Mouse (Mus musculus): ENCODE results near the gene Eme2. TPM values are rescaled to one million over a fixed set of nuclear protein-coding genes. Genes with fewer than 3 reads are reported as not detected.
A peak's percentile ranks its signal among the peaks of the same experiment; 100 is the strongest.

Gene Eme2
- polyA plus RNA-seq, 1 experiment from 2014 or later, result 31.5 TPM

DNA sequence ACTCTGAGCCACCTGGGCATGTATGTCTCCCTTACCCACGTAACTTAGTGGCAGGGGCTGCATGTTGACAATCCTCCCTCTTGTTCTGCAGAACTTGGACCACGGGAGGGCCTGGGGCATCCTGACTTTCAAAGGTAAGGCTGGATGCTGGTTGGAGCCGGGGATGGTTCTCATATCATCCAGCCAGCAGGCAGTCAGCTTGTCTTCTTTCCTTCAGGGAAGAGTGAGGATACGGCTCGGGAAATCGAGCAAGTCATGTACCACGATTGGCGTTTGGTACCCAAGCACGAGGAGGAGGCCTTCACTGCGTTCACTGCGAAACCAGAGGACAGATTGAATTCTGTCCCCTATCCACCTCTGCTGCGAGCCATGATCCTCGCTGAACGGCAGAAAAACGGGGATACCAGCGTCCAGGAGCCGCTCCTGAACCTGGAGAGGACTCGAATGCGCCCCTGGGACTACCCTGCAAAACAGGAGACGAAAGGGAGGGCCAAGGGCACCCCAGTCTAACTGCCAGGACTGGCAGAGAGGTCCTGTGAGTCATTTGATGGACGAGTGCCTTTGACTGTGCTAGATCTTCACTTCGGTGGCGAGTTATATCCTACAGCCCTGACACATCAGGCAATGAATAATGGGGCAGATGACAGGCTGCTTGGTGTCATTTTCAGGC, 819 bp upstream of the Eme2 start:
- peak overlapping the region; percentile 92 for H3K9ac ChIP-seq
- H3K4me1 ChIP-seq, result peaks cover 41% of the 10 kb centered on the region
- ATAC-seq (replicated peaks; ENCODE audit: low FRiP score), result peak; percentile 15
- peak overlapping the region; percentile 91 for H3K27ac ChIP-seq
- peak overlapping the region; percentile 97 for H3K4me2 ChIP-seq
- H3K27me3 ChIP-seq, result no peaks in the 10 kb centered on the region
- H3K4me3 ChIP-seq (replicated peaks), result peak overlapping the region; percentile 77
- WGBS, result 9% methylated on average over 23 of the region's 23 CpGs
- H3K36me3 ChIP-seq, result peaks cover 67% of the 10 kb centered on the region
- H3K9me3 ChIP-seq (replicated peaks), result no peaks in the 10 kb centered on the region

DNA sequence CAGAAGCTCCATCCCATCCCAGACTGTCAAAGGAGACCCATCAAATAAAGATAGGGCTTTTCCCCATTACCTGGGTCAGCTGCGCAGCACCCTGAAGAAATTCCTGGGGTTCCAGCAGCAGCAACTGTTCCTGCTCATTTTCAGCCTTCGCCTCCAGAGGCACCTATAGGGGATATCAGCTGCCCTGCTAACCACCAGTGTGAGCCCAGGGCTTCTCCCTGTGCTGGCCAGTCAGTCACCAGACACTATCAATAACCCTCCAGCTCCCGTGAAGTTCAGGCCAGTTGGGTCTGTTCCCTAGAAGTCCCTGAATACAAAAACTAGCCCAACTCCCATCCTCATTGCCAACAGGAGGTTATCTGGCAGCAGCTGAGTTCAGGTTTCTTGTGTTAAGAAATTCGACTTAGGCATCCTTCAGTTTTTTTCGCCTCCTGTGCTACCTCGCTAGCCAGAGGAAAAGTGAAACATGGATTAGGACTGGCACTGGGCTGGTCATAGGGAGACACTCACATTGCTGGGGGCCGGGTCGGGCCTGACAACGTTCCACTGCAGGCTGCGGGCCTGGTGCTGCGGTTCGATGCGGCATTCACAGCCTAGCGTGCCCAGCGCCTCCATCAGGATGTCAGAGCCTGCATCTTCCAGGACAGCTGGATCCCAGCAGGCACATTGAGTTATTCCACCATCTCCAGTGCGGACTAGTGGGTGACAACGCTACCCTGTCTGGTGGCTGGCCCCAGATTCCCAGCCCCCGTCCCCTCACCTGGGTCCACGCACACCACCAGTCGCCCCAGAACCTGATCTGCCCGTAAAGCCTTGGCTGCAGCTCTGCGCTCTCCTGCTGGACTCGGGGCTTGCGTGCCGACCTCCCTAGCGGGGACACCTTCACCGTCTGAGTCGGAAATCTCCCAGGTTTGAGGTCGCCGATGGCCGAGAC, 559 bp downstream of the Eme2 start:
- Histone ChIP-seq H3K27me3 (no peaks in the 10 kb centered on the region), H3K9ac (peak overlapping the region; percentile 92), H3K27ac (peak overlapping the region; percentile 91), H3K4me1 (peaks cover 41% of the 10 kb centered on the region), H3K36me3 (peaks cover 67% of the 10 kb centered on the region), H3K4me2 (peak overlapping the region; percentile 97), H3K9me3 (replicated peaks) (no peaks in the 10 kb centered on the region), H3K4me3 (replicated peaks) (peak overlapping the region; percentile 77)
- WGBS, result 10% methylated on average over 31 of the region's 31 CpGs
- peak; percentile 3; the same call in 1 of the 2 replicates for ATAC-seq (replicated peaks; ENCODE audit: low FRiP score)

DNA sequence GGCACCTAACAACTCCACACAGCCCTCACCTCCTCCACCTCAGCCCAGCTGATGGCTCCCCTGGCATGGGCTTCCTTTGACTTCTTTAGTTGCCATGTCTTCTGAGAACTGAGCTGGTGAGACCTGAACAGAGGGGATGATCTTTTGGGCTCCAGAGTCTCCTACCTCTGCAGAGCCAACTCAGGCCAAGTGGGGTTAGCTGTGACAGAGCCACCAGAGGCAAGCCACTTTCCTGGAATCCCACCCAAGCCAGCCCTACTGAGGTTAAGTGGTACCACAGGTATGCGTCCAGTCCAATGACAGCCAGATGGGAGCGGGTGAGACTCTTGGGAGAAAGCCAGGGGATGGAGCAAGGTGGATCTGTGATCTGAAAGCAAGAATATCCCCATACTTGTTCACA, 1.6 kb downstream of the Eme2 start:
- Histone ChIP-seq H3K4me2 (peak overlapping the region; percentile 97; the same call in 1 of the 2 replicates), H3K4me3 (replicated peaks) (peak overlapping the region; percentile 77; the same call in 1 of the 2 replicates), H3K36me3 (peaks cover 62% of the 10 kb centered on the region), H3K9ac (no peak overlapping the region), H3K27ac (no peak overlapping the region), H3K27me3 (no peaks in the 10 kb centered on the region), H3K9me3 (replicated peaks) (no peaks in the 10 kb centered on the region), H3K4me1 (peaks cover 46% of the 10 kb centered on the region)
- 97% methylated on average over 2 of the region's 2 CpGs for WGBS
- ATAC-seq (replicated peaks; ENCODE audit: low FRiP score), result no peak

DNA sequence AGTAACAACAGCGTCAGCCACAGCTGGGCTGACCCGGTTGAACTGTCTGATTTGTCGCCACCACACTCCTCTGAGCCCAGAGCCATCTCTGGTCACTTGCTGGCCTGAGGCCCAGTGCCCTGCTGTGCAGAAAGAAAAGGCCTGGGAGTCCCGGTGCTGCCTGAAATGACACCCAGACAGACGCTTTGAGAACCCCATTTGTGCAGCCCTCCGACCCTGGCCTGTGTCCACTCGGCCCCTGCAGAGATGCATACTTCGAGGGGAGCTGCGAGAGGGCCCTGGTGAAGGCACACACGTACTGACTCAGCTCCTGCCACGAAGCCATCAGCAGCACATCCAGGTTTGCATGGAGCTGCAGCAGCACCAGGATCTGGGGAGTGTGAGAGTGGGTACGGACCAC, 2.1 kb downstream of the Eme2 start:
- H3K9me3 ChIP-seq (replicated peaks), result no peaks in the 10 kb centered on the region
- no peak overlapping the region for H3K9ac ChIP-seq
- no peaks in the 10 kb centered on the region for H3K27me3 ChIP-seq
- H3K4me2 ChIP-seq, result no peak overlapping the region
- no peak overlapping the region for H3K27ac ChIP-seq
- H3K36me3 ChIP-seq, result peaks cover 57% of the 10 kb centered on the region
- no peak for ATAC-seq (replicated peaks; ENCODE audit: low FRiP score)
- WGBS, result 93% methylated on average over 12 of the region's 12 CpGs
- H3K4me3 ChIP-seq (replicated peaks), result 0 out of 2 replicates have a peak overlapping the region, but pooled peaks have one; percentile 2
- H3K4me1 ChIP-seq, result peaks cover 46% of the 10 kb centered on the region

DNA sequence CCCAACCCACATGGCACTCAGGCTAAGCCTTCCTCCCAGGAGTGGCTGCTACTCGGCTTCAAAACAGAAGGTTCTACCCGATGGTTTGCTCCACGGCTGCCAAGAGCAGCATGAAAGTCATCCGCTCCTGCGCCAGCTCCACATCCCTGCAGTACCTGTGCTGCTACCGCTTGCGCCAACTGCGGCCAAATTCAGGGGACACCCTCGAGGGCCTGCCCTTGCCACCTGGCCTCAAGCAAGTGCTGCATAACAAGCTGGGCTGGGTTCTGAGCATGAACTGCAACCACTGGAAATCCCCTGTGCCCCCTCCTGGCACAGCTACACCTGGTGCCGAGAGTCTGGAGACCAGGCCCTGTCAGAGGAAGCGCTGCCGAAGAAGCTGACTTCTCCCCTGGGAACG, 3.6 kb downstream of the Eme2 start:
- no peak overlapping the region for H3K27ac ChIP-seq
- H3K4me2 ChIP-seq, result no peak overlapping the region
- H3K4me3 ChIP-seq (replicated peaks), result no peak overlapping the region
- H3K27me3 ChIP-seq, result no peaks in the 10 kb centered on the region
- peaks cover 52% of the 10 kb centered on the region for H3K36me3 ChIP-seq
- no peak for ATAC-seq (replicated peaks; ENCODE audit: low FRiP score)
- H3K9ac ChIP-seq, result no peak overlapping the region
- WGBS, result 86% methylated on average over 13 of the region's 13 CpGs
- no peaks in the 10 kb centered on the region for H3K9me3 ChIP-seq (replicated peaks)
- peaks cover 41% of the 10 kb centered on the region for H3K4me1 ChIP-seq

DNA sequence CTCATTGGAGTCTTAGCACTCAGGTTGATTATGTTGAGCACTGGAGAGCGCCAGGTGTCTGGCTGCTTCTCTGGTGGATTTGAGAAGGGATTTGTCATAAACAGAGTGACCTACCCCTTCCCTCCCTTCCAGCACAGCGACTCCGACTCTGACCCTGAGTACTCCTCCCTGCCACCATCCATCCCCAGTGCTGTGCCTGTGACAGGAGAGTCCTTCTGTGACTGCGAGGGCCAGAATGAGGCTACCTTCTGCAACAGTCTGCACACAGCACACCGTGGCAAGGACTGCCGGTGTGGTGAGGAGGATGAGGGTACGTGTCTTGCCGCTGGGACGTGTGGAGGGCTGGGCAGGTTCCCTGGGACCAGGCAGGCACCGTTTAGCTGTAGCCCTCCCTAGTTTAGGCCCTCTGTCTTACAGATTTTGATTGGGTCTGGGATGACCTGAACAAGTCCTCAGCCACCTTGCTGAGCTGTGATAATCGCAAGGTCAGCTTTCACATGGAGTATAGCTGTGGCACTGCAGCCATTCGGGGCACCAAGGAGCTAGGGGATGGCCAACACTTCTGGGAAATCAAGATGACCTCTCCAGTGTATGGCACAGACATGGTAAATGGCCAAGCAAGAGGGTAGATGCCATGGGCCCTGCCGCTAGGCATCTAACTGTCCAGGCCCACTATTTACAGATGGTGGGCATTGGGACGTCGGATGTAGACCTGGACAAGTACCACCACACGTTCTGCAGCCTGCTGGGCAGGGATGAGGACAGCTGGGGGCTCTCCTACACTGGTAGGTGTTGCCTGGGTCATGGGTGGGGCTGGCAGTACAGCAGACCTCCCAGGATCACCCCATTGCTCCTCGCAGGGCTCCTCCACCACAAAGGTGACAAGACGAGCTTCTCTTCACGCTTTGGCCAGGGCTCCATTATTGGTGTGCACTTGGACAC, 4.5 kb downstream of the Eme2 start:
- Histone ChIP-seq H3K9ac (no peak overlapping the region), H3K4me1 (peaks cover 37% of the 10 kb centered on the region), H3K9me3 (replicated peaks) (no peaks in the 10 kb centered on the region), H3K36me3 (peaks cover 52% of the 10 kb centered on the region), H3K4me3 (replicated peaks) (no peak overlapping the region), H3K27me3 (no peaks in the 10 kb centered on the region), H3K27ac (no peak overlapping the region), H3K4me2 (no peak overlapping the region)
- no peak for ATAC-seq (replicated peaks; ENCODE audit: low FRiP score)
- 87% methylated on average over 19 of the region's 19 CpGs for WGBS

DNA sequence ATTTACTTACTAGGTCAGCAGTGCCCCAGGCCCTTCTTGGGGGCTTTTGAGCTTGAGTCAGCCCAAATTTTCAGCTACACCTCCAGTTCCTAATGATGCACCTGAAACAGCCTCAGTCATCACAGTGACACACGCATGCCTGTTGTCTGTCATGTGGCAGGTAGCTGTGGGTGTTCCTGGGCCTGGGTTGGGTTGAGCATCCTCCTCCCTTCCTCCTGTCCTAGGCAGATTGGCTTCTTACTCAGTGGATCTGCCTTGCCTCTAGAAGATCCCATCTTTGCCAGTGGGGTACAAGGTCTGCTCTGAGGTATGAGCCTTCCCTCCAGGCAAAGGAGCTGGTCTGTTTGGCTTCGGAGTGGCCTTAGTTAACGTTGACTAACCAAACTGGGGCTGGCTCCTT, 6.0 kb downstream of the Eme2 start:
- 88% methylated on average over 3 of the region's 3 CpGs for WGBS
- Histone ChIP-seq H3K4me3 (replicated peaks) (no peak overlapping the region), H3K9ac (no peak overlapping the region), H3K27me3 (no peaks in the 10 kb centered on the region), H3K4me2 (no peak overlapping the region), H3K9me3 (replicated peaks) (no peaks in the 10 kb centered on the region), H3K4me1 (peaks cover 35% of the 10 kb centered on the region), H3K27ac (no peak overlapping the region), H3K36me3 (peaks cover 58% of the 10 kb centered on the region)
- no peak for ATAC-seq (replicated peaks; ENCODE audit: low FRiP score)

DNA sequence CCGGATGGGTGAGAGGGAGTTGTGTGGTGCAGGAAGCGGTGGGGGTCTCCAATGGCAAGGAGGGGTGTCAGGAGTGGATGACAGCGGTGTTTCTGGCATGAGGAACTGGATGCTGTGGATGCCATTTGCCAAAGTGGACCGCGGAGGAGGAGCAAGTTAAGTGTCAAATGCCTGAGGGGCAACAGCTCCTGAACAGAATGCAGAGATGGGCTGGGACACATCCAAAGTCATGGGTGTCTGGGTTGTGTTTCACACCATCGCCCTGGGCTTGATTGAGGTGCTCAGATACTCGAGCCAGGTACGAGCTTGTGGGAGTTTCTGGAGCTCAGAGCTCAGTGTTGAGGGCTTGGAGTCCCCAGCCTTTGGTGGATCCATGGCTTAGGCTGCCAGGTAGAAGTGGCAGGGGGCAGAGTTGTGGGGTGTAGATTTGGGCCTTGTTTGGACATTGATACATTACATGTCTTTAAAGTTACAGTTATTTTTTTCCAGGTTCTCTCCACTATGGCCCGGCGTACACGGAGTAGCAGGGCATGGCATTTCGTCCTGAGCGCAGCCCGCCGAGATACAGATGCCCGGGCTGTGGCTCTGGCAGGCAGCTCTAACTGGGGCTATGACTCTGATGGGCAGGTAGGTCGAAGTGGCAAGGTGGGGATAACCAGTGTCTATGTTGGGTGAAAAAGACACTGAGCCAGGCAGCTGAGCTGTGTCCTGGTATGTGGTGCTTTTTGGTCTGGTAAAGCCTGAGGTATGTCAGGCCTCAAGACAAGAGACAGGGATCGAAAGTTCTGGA, 7.4 kb downstream of the Eme2 start:
- Histone ChIP-seq H3K36me3 (peaks cover 58% of the 10 kb centered on the region), H3K4me1 (peaks cover 29% of the 10 kb centered on the region), H3K4me2 (peak overlapping the region; percentile 89), H3K9ac (peak overlapping the region; percentile 83), H3K4me3 (replicated peaks) (peak overlapping the region; percentile 95), H3K27ac (peak overlapping the region; percentile 81), H3K27me3 (no peaks in the 10 kb centered on the region), H3K9me3 (replicated peaks) (no peaks in the 10 kb centered on the region)
- ATAC-seq (replicated peaks; ENCODE audit: low FRiP score), result no peak
- WGBS, result 57% methylated on average over 18 of the region's 18 CpGs

DNA sequence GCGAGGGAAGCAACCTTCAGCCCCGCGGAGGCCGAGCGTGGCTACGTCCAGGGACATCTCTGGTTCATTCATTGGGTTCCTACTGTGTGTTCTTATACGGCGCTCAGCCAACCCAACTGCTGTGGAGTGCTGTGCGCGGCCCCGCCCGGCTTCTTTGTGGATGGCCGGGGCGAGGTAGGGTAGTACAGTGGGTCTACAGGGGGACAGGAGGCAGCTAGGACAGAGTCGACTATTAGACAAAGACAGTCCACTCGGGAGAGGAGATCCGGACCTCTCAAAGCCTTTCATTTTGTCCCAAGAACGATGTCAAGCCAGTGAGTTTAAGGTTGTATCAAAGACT, 8.0 kb downstream of the Eme2 start:
- no peaks in the 10 kb centered on the region for H3K9me3 ChIP-seq (replicated peaks)
- H3K4me2 ChIP-seq, result peak overlapping the region; percentile 89
- WGBS, result under 1% methylated on average over 18 of the region's 18 CpGs
- H3K4me3 ChIP-seq (replicated peaks), result peak overlapping the region; percentile 95
- ATAC-seq (replicated peaks; ENCODE audit: low FRiP score), result peak; percentile 41
- peak overlapping the region; percentile 81 for H3K27ac ChIP-seq
- no peaks in the 10 kb centered on the region for H3K27me3 ChIP-seq
- peaks cover 56% of the 10 kb centered on the region for H3K36me3 ChIP-seq
- peaks cover 30% of the 10 kb centered on the region for H3K4me1 ChIP-seq
- peak overlapping the region; percentile 83 for H3K9ac ChIP-seq

DNA sequence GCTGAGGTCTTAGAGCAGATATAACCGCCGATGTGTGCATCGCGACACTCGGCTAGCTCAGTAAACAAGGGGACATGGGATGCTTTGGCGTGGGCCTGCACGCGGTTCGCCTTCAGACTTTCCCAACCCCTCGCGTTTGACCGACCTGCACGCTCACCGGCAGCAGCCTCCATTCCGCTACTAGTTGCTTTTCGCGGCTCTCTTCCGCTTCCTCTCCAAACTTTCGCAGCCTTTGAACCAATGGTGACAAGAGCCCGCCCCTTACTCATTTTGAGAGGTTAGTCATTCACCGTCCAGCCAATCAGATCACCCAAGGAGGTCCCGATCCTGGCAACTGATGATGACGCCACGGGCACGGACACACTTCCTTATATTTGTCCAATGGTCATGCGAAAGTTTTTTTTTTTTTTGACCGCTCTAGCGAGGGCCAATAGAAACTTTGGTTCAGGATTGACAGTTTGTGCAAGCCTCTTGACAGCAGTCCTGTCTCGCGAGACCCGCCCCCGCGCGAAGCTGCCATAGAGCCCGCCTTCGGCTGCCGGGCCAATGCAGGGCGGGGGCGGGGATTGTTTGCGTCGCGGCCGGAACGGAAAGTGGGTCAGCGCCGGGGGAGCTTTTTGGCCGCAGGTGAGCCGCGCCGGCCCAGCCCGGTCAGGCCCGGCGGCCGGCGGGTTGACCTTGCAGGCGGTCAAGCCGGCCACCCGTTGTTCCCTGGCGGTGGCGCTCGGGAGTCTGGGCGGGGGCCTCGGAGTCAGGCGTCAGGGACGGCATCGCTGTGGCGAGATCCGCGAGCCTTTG, 8.6 kb downstream of the Eme2 start, which contains the start of the genes Nubp2 and Spsb3:
Gene Nubp2 (minus strand): TSS at position 216 of the 798 bp plus-strand sequence.
Gene Spsb3 (plus strand): TSS at position 510 of the 798 bp plus-strand sequence.
- no peaks in the 10 kb centered on the region for H3K9me3 ChIP-seq (replicated peaks)
- ATAC-seq (replicated peaks; ENCODE audit: low FRiP score), result peak; percentile 96
- peak within 1 kb of the TSS; percentile 92 for H3K4me2 ChIP-seq
- H3K4me3 ChIP-seq (replicated peaks), result peak within 1 kb of the TSS; percentile 95
- under 1% methylated on average over 69 of the region's 69 CpGs for WGBS
- no peaks in the 10 kb centered on the region for H3K27me3 ChIP-seq
- peaks cover 50% of the 10 kb centered on the region for H3K36me3 ChIP-seq
- peak within 1 kb of the TSS; percentile 81 for H3K27ac ChIP-seq
- peak within 1 kb of the TSS; percentile 83 for H3K9ac ChIP-seq
- H3K4me1 ChIP-seq, result peaks cover 35% of the 10 kb centered on the region

Data from kidney, embryonic 15.5 days (tissue).